Mouse (Mus musculus) forebrain, embryonic 14.5 days (tissue): ENCODE measurements around the gene Rfwd3. TPM values are rescaled to one million over a fixed set of nuclear protein-coding genes. Genes with fewer than 3 reads are reported as not detected.
"Not testable (repeated sequence)": the region's sequence is repeated elsewhere in the genome, so short reads cannot be mapped to it uniquely, and the experiment has no call there.

Experiments used
- ATAC-seq: fragments of 200-750 bp; cut with Nextera tagmentation; 2 replicates; pipeline ENCODE4 v1.8.0; 2017; ENCODE audit warnings: mild to moderate bottlenecking, moderate library complexity
- DNase-seq: peaks from one replicate; pipeline ENCODE4 v3.0.0-alpha.2; 2015; ENCODE audit warnings: low spot score
- H3K27ac ChIP-seq: fragments of 300-500 bp; sonication (generic); 2 replicates; pipeline ENCODE4 v1.5.1; 2014; ENCODE audit warnings: low read depth, mild to moderate bottlenecking, control low read depth, low read length, moderate library complexity
- H3K27me3 ChIP-seq: fragments of 300-500 bp; sonication (generic); replicated peaks from 2 replicates; pipeline ENCODE4 v1.6.1; 2014; ENCODE audit warnings: low read length, control low read depth, mixed read lengths; ENCODE audit not compliant: control insufficient read depth, insufficient read depth
- H3K36me3 ChIP-seq: fragments of 300-500 bp; sonication (generic); 2 replicates; pipeline ENCODE4 v1.6.1; 2014; ENCODE audit warnings: low read length, control low read depth; ENCODE audit not compliant: control insufficient read depth, insufficient read depth
- H3K4me1 ChIP-seq: fragments of 300-500 bp; sonication (generic); 2 replicates; pipeline ENCODE4 v1.6.1; 2014; ENCODE audit warnings: antibody characterized with exemption, low read length, control low read depth; ENCODE audit not compliant: control insufficient read depth, insufficient read depth
- H3K4me2 ChIP-seq: fragments of 300-500 bp; sonication (generic); 2 replicates; pipeline ENCODE4 v1.6.1; 2014; ENCODE audit warnings: mild to moderate bottlenecking, control low read depth, low read length
- H3K4me3 ChIP-seq: fragments of 300-500 bp; sonication (generic); 2 replicates; pipeline ENCODE4 v1.5.1; 2014; ENCODE audit warnings: low read depth, low read length, control low read depth
- H3K9ac ChIP-seq: fragments of 300-500 bp; sonication (generic); 2 replicates; pipeline ENCODE4 v1.6.1; 2014; ENCODE audit warnings: mild to moderate bottlenecking, low read length, control low read depth, moderate library complexity
- H3K9me3 ChIP-seq: fragments of 300-500 bp; sonication (generic); replicated peaks from 2 replicates; pipeline ENCODE4 v1.6.1; 2016; ENCODE audit warnings: low read length, control low read depth, mixed read lengths; ENCODE audit not compliant: control insufficient read depth
- WGBS: fragments of 180-500 bp; shearing (Covaris S2); extraction: QIAGEN DNeasy Blood & Tissue Kit; methylation state at CpG from one replicate; pipeline ENCODE4 v1.1.7; 2014; 5-methylcytosine and 5-hydroxymethylcytosine counted together
- polyA plus RNA-seq: library from polyadenylated mRNA; unstranded; fragments of >200 nt; fragmentation: Nextera tagmentation; extraction: Ambion mirVana; gene quantifications from 2 replicates; pipeline ENCODE4 v1.2.1, GENCODE M21; 2014

The Rfwd3 gene
- polyA plus RNA-seq, 1 experiment from 2014 or later = 34.4 TPM

- Histone ChIP-seq H3K4me2 (no peak overlapping the region), H3K9ac (no peak overlapping the region), H3K4me3 (no peak overlapping the region), H3K36me3 (no peaks in the 10 kb centered on the region), H3K27me3 (no peaks in the 10 kb centered on the region), H3K4me1 (no peaks in the 10 kb centered on the region), H3K27ac (no peak overlapping the region), H3K9me3 (no peaks in the 10 kb centered on the region)
- no peak for DNase-seq
- 90% methylated on average over 12 of the region's 12 CpGs for WGBS
- no peak for ATAC-seq
These were observed 14.7 kb upstream of the Rfwd3 start for GRCm38 (mm10) chr8:111314729-111315128.

GRCm38 (mm10) chr8:111313961-111314360 is 13.9 kb upstream of the Rfwd3 start:
- WGBS = 92% methylated on average over 6 of the region's 6 CpGs
- DNase-seq = not testable (repeated sequence)

GRCm38 (mm10) chr8:111312758-111313162 is 12.7 kb upstream of the Rfwd3 start:
- no peaks in the 10 kb centered on the region for H3K27me3 ChIP-seq
- H3K9ac ChIP-seq = no peak overlapping the region
- no peak overlapping the region for H3K4me3 ChIP-seq
- H3K36me3 ChIP-seq = no peaks in the 10 kb centered on the region
- no peak overlapping the region for H3K27ac ChIP-seq
- H3K4me1 ChIP-seq = no peaks in the 10 kb centered on the region
- no peaks in the 10 kb centered on the region for H3K9me3 ChIP-seq
- ATAC-seq (no peak), DNase-seq (no peak)
- no peak overlapping the region for H3K4me2 ChIP-seq
- WGBS = 74% methylated on average over 3 of the region's 3 CpGs

More at GRCm38 (mm10) chr8:111313961-111314360, 13.9 kb upstream of the Rfwd3 start:
- not testable (repeated sequence) for H3K27ac ChIP-seq, ATAC-seq, H3K9ac ChIP-seq, H3K4me2 ChIP-seq, H3K9me3 ChIP-seq, H3K4me3 ChIP-seq, H3K36me3 ChIP-seq, H3K27me3 ChIP-seq, H3K4me1 ChIP-seq

- not testable (repeated sequence) for H3K4me3 ChIP-seq, H3K27ac ChIP-seq, H3K36me3 ChIP-seq, H3K4me2 ChIP-seq, ATAC-seq, DNase-seq, H3K4me1 ChIP-seq, H3K9ac ChIP-seq, H3K9me3 ChIP-seq, H3K27me3 ChIP-seq
- WGBS = 94% methylated on average over 12 of the region's 15 CpGs
These were observed 10.0 kb upstream of the Rfwd3 start for GRCm38 (mm10) chr8:111310006-111310405.

GRCm38 (mm10) chr8:111305031-111305730 is 5.2 kb upstream of the Rfwd3 start:
- H3K9ac ChIP-seq = no peak overlapping the region
- no peaks in the 10 kb centered on the region for H3K36me3 ChIP-seq
- DNase-seq (no peak), ATAC-seq (no peak)
- H3K4me1 ChIP-seq = no peaks in the 10 kb centered on the region
- no peaks in the 10 kb centered on the region for H3K27me3 ChIP-seq
- no peak overlapping the region for H3K4me3 ChIP-seq
- no peak overlapping the region for H3K27ac ChIP-seq
- no peak overlapping the region for H3K4me2 ChIP-seq
- WGBS = 26% methylated on average over 5 of the region's 5 CpGs
- no peaks in the 10 kb centered on the region for H3K9me3 ChIP-seq

- no peak overlapping the region for H3K9ac ChIP-seq
- H3K4me3 ChIP-seq = no peak overlapping the region
- no peak overlapping the region for H3K4me2 ChIP-seq
- H3K27me3 ChIP-seq = no peaks in the 10 kb centered on the region
- no peaks in the 10 kb centered on the region for H3K4me1 ChIP-seq
- DNase-seq (no peak), ATAC-seq (no peak)
- no peaks in the 10 kb centered on the region for H3K36me3 ChIP-seq
- H3K27ac ChIP-seq = no peak overlapping the region
- no peaks in the 10 kb centered on the region for H3K9me3 ChIP-seq
- WGBS = 88% methylated on average over 3 of the region's 3 CpGs
These were observed 4.3 kb upstream of the Rfwd3 start for GRCm38 (mm10) chr8:111304359-111304758.

GRCm38 (mm10) chr8:111303076-111303803 is 3.2 kb upstream of the Rfwd3 start:
- not testable (repeated sequence) for H3K4me1 ChIP-seq, H3K4me3 ChIP-seq, H3K36me3 ChIP-seq, H3K9me3 ChIP-seq, H3K27me3 ChIP-seq, H3K9ac ChIP-seq, DNase-seq, H3K4me2 ChIP-seq, ATAC-seq, H3K27ac ChIP-seq
- 81% methylated on average over 5 of the region's 5 CpGs for WGBS

- 70% methylated on average over 11 of the region's 11 CpGs for WGBS
These were observed 850 bp upstream of the Rfwd3 start for GRCm38 (mm10) chr8:111300597-111301546.

More at GRCm38 (mm10) chr8:111300597-111301546, 850 bp upstream of the Rfwd3 start:
- ATAC-seq (peak; percentile 0; the same call in 1 of the 2 replicates), DNase-seq (no peak)
- Histone ChIP-seq H3K27ac (no peak overlapping the region), H3K9ac (no peak overlapping the region), H3K4me2 (peak overlapping the region; percentile 39), H3K4me3 (peak overlapping the region; percentile 94), H3K4me1 (peaks cover 9% of the 10 kb centered on the region), H3K9me3 (no peaks in the 10 kb centered on the region), H3K27me3 (no peaks in the 10 kb centered on the region), H3K36me3 (peaks cover 10% of the 10 kb centered on the region)
